17 mouse cellular contexts compared by ENCODE assay signal in the genomic region with DNA sequence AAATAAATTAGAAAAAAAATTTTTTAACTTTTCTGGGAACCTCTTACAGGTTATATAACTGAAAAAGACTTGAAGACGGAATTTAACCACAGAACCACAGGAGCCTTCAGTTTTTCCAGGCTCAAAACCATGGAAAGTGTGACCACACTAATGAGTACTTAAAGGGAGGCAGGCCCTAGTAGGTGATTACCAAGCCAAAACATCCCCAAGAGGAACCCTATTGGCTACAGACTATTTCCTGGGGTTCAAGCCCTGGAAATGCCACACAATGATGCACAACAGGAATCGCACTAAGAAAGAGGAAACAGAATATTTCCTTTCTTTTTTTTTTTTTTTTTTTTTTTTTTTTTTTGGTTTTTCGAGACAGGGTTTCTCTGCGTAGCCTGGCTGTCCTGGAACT. TPM values are rescaled to one million over a fixed set of nuclear protein-coding genes. Genes with fewer than 3 reads are reported as not detected.
DNase-seq lines count a peak whose midpoint lies in the region; ATAC-seq and TF ChIP-seq lines count a peak whose summit lies in the region.
"Had no signal": no experiment of that assay in that cellular context is flagged by ENCODE, and none has a peak within 500 bp of the region (broad histone marks: within the 10 kb centered on the region; RNA-seq: fewer than 3 reads in every experiment).

No protein-coding gene starts in this region.

- H3K36me3 ChIP-seq in hindbrain, embryonic 16.5 days (ENCODE audit: control insufficient read depth, insufficient read depth, low read length) = no peaks in the 10 kb centered on the region
- no peaks in the 10 kb centered on the region for H3K36me3 ChIP-seq in hindbrain, embryonic 10.5 days
- peaks cover 7% of the 10 kb centered on the region; the same call in 1 of the 2 replicates for H3K36me3 ChIP-seq in thymus, adult 2 months (ENCODE audit: control insufficient read depth, insufficient read depth, low read length)
- H3K36me3 ChIP-seq in stomach, postnatal 0 days (ENCODE audit: control insufficient read depth, insufficient read depth, low read length) = no peaks in the 10 kb centered on the region
- H3K36me3 ChIP-seq: neural tube, embryonic 15.5 days had no signal

- no peak overlapping the region for H3K9ac ChIP-seq in hindbrain, embryonic 16.5 days (ENCODE audit: low read depth, low read length)
- no peak overlapping the region for H3K9ac ChIP-seq in stomach, postnatal 0 days (ENCODE audit: low read length)
- H3K9ac ChIP-seq: liver, embryonic 15.5 days; neural tube, embryonic 15.5 days had no signal

- H3K4me2 ChIP-seq in hindbrain, embryonic 16.5 days (ENCODE audit: low read length) = peak overlapping the region; percentile 6; the same call in 1 of the 2 replicates
- 0 out of 2 replicates have a peak overlapping the region, but pooled peaks have one; percentile 11 for H3K4me2 ChIP-seq in stomach, postnatal 0 days (replicated peaks; ENCODE audit: low read depth)
- H3K4me2 ChIP-seq: midbrain, embryonic 11.5 days had no signal

- TF ChIP-seq EP300 in stomach, postnatal 0 days (optimal IDR thresholded peaks at IDR 0.05) = no peak

- no peak for DNase-seq in hindbrain, embryonic 10.5 days (ENCODE audit: low spot score)
- no peak for DNase-seq in thymus, adult 2 months
- DNase-seq in thymus, postnatal 14 days = no peak
- no peak for DNase-seq in stomach, postnatal 0 days (ENCODE audit: low spot score)
- no peak for DNase-seq in cerebellum, adult 18-20 months
- no peak for DNase-seq in embryo, embryonic 10.5 days (ENCODE audit: low spot score)
- DNase-seq: adrenal gland, adult 8-10 months; cerebellum, adult 2 months; kidney, adult 9 months; right cerebral cortex, postnatal 25 days had no signal

- TF ChIP-seq POLR2A in thymus, adult 2 months (IDR thresholded peaks at IDR 0.05; ENCODE audit: control insufficient read depth, extremely low read depth, insufficient read depth, low read length, poor library complexity) = no peak

- H3K4me1 ChIP-seq in hindbrain, embryonic 16.5 days (ENCODE audit: control insufficient read depth, insufficient read depth, low read depth, low read length) = peaks cover 12% of the 10 kb centered on the region
- H3K4me1 ChIP-seq in hindbrain, embryonic 10.5 days (replicated peaks) = peaks cover 30% of the 10 kb centered on the region
- H3K4me1 ChIP-seq in thymus, adult 2 months (replicated peaks; ENCODE audit: control insufficient read depth, insufficient read depth, low read length) = peaks cover 31% of the 10 kb centered on the region
- peaks cover 2% of the 10 kb centered on the region; the same call in 1 of the 2 replicates for H3K4me1 ChIP-seq in stomach, postnatal 0 days (replicated peaks; ENCODE audit: control insufficient read depth, insufficient read depth)

- no peak overlapping the region for H3K27ac ChIP-seq in hindbrain, embryonic 16.5 days (ENCODE audit: low read depth, low read length)
- H3K27ac ChIP-seq in hindbrain, embryonic 10.5 days = no peak overlapping the region
- H3K27ac ChIP-seq in thymus, adult 2 months (ENCODE audit: control insufficient read depth, insufficient read depth, low read length) = no peak overlapping the region
- H3K27ac ChIP-seq in stomach, postnatal 0 days (replicated peaks) = no peak overlapping the region
- H3K27ac ChIP-seq: neural tube, embryonic 15.5 days had no signal

- no peaks in the 10 kb centered on the region for H3K9me3 ChIP-seq in hindbrain, embryonic 16.5 days (ENCODE audit: control insufficient read depth, low read length)
- H3K9me3 ChIP-seq in hindbrain, embryonic 10.5 days = no peaks in the 10 kb centered on the region
- no peaks in the 10 kb centered on the region for H3K9me3 ChIP-seq in stomach, postnatal 0 days (ENCODE audit: control insufficient read depth, low read length)
- H3K9me3 ChIP-seq: liver, embryonic 15.5 days; neural tube, embryonic 15.5 days had no signal

- H3K27me3 ChIP-seq in hindbrain, embryonic 16.5 days (replicated peaks; ENCODE audit: control insufficient read depth, insufficient read depth, low read length) = no peaks in the 10 kb centered on the region
- H3K27me3 ChIP-seq in hindbrain, embryonic 10.5 days (ENCODE audit: insufficient read depth, poor library complexity, severe bottlenecking) = peaks cover 20% of the 10 kb centered on the region
- no peaks in the 10 kb centered on the region for H3K27me3 ChIP-seq in thymus, adult 2 months (ENCODE audit: control insufficient read depth, insufficient read depth, low read length)
- H3K27me3 ChIP-seq in stomach, postnatal 0 days (ENCODE audit: control insufficient read depth, insufficient read depth, low read length) = no peaks in the 10 kb centered on the region
- H3K27me3 ChIP-seq: liver, embryonic 15.5 days had no signal

- no peak for TF ChIP-seq CTCF in thymus, adult 2 months (IDR thresholded peaks at IDR 0.05; ENCODE audit: borderline replicate concordance, control insufficient read depth, extremely low read depth, insufficient read depth, low read length, poor library complexity)
- TF ChIP-seq CTCF in stomach, postnatal 0 days (IDR thresholded peaks at IDR 0.05; ENCODE audit: low read depth) = no peak

- WGBS in hindbrain, embryonic 16.5 days = 85% methylated on average over 4 of the region's 4 CpGs
- WGBS in hindbrain, embryonic 10.5 days = 81% methylated on average over 4 of the region's 4 CpGs
- 30% methylated on average over 4 of the region's 4 CpGs for WGBS in thymus, adult 2 months
- WGBS in stomach, postnatal 0 days = 75% methylated on average over 4 of the region's 4 CpGs

- no peak for ATAC-seq in hindbrain, embryonic 16.5 days
- ATAC-seq in hematopoietic stem cell, adult 5-6 weeks (replicated peaks in 1 of 2; ENCODE audit: insufficient read depth in 1 of 2, low FRiP score in 2 of 2, low TSS enrichment in 1 of 2, low read depth in 1 of 2, poor library complexity in 2 of 2, severe bottlenecking in 2 of 2) = peak; percentile 50 to 57
- no peak for ATAC-seq in stomach, postnatal 0 days (ENCODE audit: low FRiP score, low TSS enrichment)

- H3K4me3 ChIP-seq in hindbrain, embryonic 16.5 days (ENCODE audit: low read length) = no peak overlapping the region
- H3K4me3 ChIP-seq in hindbrain, embryonic 10.5 days = no peak overlapping the region
- peak overlapping the region; percentile 5; the same call in 1 of the 2 replicates for H3K4me3 ChIP-seq in thymus, adult 2 months (ENCODE audit: control insufficient read depth, insufficient read depth, low read length)
- H3K4me3 ChIP-seq in stomach, postnatal 0 days (ENCODE audit: low read depth, low read length) = no peak overlapping the region
- H3K4me3 ChIP-seq: neural tube, embryonic 15.5 days had no signal

RNA-seq across cellular contexts. Expression of a gene that starts 2.1 kb away (rescaled TPM):
- 5.8 and 7.9 TPM in 2 replicates for polyA plus RNA-seq in hindbrain, embryonic 16.5 days (2015; fragmentation: Nextera tagmentation; extraction: Ambion mirVana)
- 8.9 and 9.4 TPM in 2 replicates for polyA plus RNA-seq in hindbrain, embryonic 10.5 days (2016; fragmentation: Nextera tagmentation; extraction: Ambion mirVana)
- 93.3 and 102 TPM in 2 replicates for polyA plus RNA-seq in thymus, adult 2 months (2012; rRNA removed)
- total RNA-seq in hematopoietic stem cell, adult 5-6 weeks (2017) = 68.5 and 73.0 TPM in 2 replicates
- 19.8 and 21.6 TPM in 2 replicates for polyA plus RNA-seq in stomach, postnatal 0 days (2015; fragmentation: Nextera tagmentation; extraction: Ambion mirVana)

RNA-seq across cellular contexts. Expression of a gene that starts 31.5 kb away (rescaled TPM):
- polyA plus RNA-seq in hindbrain, embryonic 16.5 days (2015; fragmentation: Nextera tagmentation; extraction: Ambion mirVana) = not detected in 2 replicates
- not detected in 2 replicates for polyA plus RNA-seq in hindbrain, embryonic 10.5 days (2016; fragmentation: Nextera tagmentation; extraction: Ambion mirVana)
- polyA plus RNA-seq in thymus, adult 2 months (2012; rRNA removed) = 9.6 and 10.3 TPM in 2 replicates
- total RNA-seq in hematopoietic stem cell, adult 5-6 weeks (2017) = not detected in 2 replicates
- polyA plus RNA-seq in stomach, postnatal 0 days (2015; fragmentation: Nextera tagmentation; extraction: Ambion mirVana) = not detected in 2 replicates
- total RNA-seq: adrenal gland, adult 8-10 months; gastrocnemius, adult 8-10 months; left cerebral cortex, adult 18-20 months had no signal
- polyA plus RNA-seq: cerebellum, adult 2 months; liver, embryonic 15.5 days; midbrain, embryonic 11.5 days; neural tube, embryonic 15.5 days had no signal

RNA-seq across cellular contexts. Expression of a gene that starts 44.7 kb away (rescaled TPM):
- 145 and 147 TPM in 2 replicates for polyA plus RNA-seq in hindbrain, embryonic 16.5 days (2015; fragmentation: Nextera tagmentation; extraction: Ambion mirVana)
- 97.1 and 98.4 TPM in 2 replicates for polyA plus RNA-seq in hindbrain, embryonic 10.5 days (2016; fragmentation: Nextera tagmentation; extraction: Ambion mirVana)
- 34.7 and 38.3 TPM in 2 replicates for polyA plus RNA-seq in thymus, adult 2 months (2012; rRNA removed)
- total RNA-seq in hematopoietic stem cell, adult 5-6 weeks (2017) = 66.9 and 76.5 TPM in 2 replicates
- 53.8 and 56.7 TPM in 2 replicates for polyA plus RNA-seq in stomach, postnatal 0 days (2015; fragmentation: Nextera tagmentation; extraction: Ambion mirVana)

Comparison
In these comparisons a context has a peak if more than half of its experiments do, and no peak if none do; other contexts are left out.
1. ATAC-seq: peak in hematopoietic stem cell, adult 5-6 weeks (2 of 2); none in hindbrain, embryonic 16.5 days (single experiment) and stomach, postnatal 0 days (single experiment).